Mouse (Mus musculus): ENCODE results near the gene Gm20388. TPM values are rescaled to one million over a fixed set of nuclear protein-coding genes. Genes with fewer than 3 reads are reported as not detected.
A peak's percentile ranks its signal among the peaks of the same experiment; 100 is the strongest.

The Gm20388 gene
- polyA plus RNA-seq, 1 experiment: not detected

DNA sequence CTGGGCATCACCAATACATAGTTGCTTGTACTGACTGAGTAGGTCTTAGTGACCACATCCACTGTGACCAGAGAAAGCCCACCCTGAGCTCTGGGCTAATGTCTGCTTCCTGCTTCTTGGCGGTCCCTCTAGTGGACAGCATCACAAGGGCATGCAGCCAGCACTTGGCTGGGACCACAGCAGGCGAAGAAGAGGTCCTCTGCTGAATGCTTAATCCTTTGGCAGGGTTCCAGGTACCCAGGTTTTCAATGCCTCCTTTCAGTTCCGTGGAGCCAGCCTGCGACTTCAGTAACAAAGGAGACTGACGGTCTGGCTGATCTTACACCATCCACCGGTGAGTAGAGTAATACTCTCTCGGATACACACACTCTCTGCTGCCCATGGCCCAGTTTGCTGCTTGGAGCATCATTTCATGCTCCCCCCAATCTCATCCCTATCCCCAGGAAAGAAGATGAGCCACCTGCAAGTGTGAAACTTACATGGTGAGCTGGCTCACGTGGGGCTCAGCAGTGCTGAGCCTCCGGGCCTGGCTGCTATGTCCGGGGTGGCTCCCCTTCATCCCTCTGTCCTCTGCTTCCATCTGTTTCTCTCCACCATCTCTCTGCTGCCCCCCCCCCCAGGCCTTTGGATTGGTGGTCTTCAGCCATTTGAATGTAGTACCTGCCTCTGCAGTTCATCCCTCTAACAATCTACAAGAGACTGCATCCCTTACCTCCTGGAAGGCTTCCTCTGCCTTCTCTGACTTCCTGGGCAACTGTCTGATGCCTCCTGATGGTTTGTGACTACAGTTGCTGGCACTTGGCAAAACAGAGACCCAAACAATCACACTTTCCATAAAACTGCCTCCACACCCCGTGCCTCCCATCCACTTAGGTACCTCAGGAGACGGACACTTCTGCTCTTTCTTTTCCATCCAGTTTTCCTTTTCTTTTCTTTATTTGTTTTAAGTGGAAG, 2025.0 kb downstream of the Gm20388 start:
- Histone ChIP-seq H3K4me1 (ENCODE audit: control insufficient read depth, insufficient read depth, low read length) (peaks cover 9% of the 10 kb centered on the region; the same call in 1 of the 2 replicates), H3K4me3 (ENCODE audit: insufficient read depth, low read depth, low read length) (no peak overlapping the region), H3K27ac (ENCODE audit: insufficient read depth, low read depth, low read length) (no peak overlapping the region)
- 48% methylated on average over 12 of the region's 12 CpGs for WGBS
- TF ChIP-seq POLR2A (IDR thresholded peaks at IDR 0.05; ENCODE audit: insufficient read depth, low read depth, low read length): no peak
- no peak for TF ChIP-seq CTCF (IDR thresholded peaks at IDR 0.05; ENCODE audit: insufficient read depth, low read depth, low read length)

DNA sequence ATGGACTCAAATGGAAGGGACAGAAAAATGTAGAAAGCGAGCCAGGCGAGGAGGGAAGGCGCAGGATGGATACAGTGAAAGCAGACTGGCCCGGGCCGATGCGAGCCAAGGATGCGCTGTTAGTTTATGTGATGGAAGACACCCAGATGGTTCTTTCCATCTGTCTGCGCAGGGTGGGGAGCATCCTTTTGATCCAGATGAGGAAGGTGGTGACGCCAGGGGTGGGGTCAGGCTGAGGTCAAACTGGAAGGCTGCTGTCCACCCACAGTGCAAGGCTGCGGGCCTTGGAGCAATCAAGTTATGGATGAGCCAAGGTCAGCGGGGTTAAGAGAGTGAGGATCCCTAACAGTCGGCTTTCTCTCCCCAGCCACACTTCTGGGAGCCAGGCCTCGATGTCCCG, 2025.8 kb downstream of the Gm20388 start:
- Histone ChIP-seq H3K4me3 (ENCODE audit: insufficient read depth, low read depth, low read length) (no peak overlapping the region), H3K27ac (ENCODE audit: insufficient read depth, low read depth, low read length) (no peak overlapping the region), H3K4me1 (ENCODE audit: control insufficient read depth, insufficient read depth, low read length) (peaks cover 9% of the 10 kb centered on the region; the same call in 1 of the 2 replicates)
- WGBS: 93% methylated on average over 14 of the region's 14 CpGs
- TF ChIP-seq CTCF (IDR thresholded peaks at IDR 0.05; ENCODE audit: insufficient read depth, low read depth, low read length): no peak
- TF ChIP-seq POLR2A (IDR thresholded peaks at IDR 0.05; ENCODE audit: insufficient read depth, low read depth, low read length): no peak

DNA sequence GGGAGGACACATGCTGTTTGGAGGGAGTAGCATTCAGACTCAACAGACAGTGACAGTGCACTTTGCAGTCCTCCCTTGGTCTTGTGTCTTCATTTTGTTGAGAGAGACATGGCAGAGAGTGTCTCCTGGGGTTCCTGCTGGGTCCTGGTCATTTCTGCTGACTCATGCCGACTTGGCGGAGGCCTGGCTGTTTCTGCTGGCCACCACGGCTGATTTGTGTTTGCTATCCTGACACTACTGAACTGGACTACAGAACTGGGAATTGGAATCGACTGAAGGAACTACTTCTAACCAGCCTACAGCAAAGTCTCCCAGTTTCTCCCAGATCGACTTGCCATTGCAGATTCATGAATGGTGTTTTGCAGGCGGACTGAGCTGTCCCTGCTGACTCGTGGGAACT, 2028.1 kb downstream of the Gm20388 start:
- 80% methylated on average over 7 of the region's 7 CpGs for WGBS
- H3K4me1 ChIP-seq (ENCODE audit: control insufficient read depth, insufficient read depth, low read length): peaks cover 9% of the 10 kb centered on the region; the same call in 1 of the 2 replicates
- no peak for TF ChIP-seq CTCF (IDR thresholded peaks at IDR 0.05; ENCODE audit: insufficient read depth, low read depth, low read length)
- no peak for TF ChIP-seq POLR2A (IDR thresholded peaks at IDR 0.05; ENCODE audit: insufficient read depth, low read depth, low read length)
- H3K4me3 ChIP-seq (ENCODE audit: insufficient read depth, low read depth, low read length): no peak overlapping the region
- H3K27ac ChIP-seq (ENCODE audit: insufficient read depth, low read depth, low read length): no peak overlapping the region

DNA sequence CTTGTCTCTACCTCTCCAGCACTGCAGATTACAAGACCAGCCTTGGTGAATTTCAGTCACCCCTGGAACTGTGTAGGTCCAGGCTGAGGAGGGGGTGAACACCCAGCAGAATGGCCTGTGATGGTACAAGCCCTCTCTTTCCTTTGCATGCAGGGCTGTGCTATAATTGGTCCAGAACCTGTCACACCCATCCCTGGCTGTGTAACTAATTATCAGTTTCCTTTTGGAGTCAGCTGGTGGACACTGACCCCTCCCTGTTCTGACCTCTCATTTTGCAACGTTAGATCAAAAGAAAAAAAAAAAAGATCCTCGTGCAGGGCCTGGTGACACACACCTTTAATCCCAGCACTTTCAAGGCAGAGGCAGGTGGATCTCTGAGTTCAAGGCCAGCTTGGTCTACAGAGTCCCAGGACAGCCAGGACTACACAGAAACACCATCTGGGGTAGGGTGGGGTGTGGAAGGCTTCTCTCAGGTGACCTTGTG, 2032.5 kb downstream of the Gm20388 start:
- TF ChIP-seq CTCF (IDR thresholded peaks at IDR 0.05; ENCODE audit: insufficient read depth, low read depth, low read length) (no peak), POLR2A (IDR thresholded peaks at IDR 0.05; ENCODE audit: insufficient read depth, low read depth, low read length) (no peak)
- WGBS: 42% methylated on average over 2 of the region's 2 CpGs
- no peak overlapping the region for H3K4me3 ChIP-seq (ENCODE audit: insufficient read depth, low read depth, low read length)
- H3K27ac ChIP-seq (ENCODE audit: insufficient read depth, low read depth, low read length): no peak overlapping the region
- H3K4me1 ChIP-seq (ENCODE audit: control insufficient read depth, insufficient read depth, low read length): peaks cover 12% of the 10 kb centered on the region

DNA sequence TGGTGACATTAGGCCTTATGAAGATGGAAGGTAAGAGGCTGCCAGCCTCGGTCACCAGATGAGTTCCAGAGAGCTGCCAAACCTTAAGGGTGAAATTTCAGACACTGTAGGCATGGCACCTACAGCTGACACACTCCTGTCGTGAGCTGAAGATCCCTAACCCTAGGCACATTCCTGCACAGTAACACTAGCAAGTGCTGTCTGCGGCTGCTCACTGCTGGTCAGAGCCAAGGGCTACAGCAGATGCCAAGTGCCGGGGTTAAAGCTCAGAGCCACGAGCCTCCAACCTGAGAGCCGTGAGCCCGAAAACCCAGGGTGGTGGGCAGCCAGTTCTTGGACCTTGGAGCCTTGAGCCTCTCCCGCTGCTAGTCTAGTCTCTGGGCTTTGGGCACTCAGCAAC, 2033.1 kb downstream of the Gm20388 start:
- H3K4me1 ChIP-seq (ENCODE audit: control insufficient read depth, insufficient read depth, low read length): peaks cover 18% of the 10 kb centered on the region
- WGBS: 79% methylated on average over 8 of the region's 8 CpGs

DNA sequence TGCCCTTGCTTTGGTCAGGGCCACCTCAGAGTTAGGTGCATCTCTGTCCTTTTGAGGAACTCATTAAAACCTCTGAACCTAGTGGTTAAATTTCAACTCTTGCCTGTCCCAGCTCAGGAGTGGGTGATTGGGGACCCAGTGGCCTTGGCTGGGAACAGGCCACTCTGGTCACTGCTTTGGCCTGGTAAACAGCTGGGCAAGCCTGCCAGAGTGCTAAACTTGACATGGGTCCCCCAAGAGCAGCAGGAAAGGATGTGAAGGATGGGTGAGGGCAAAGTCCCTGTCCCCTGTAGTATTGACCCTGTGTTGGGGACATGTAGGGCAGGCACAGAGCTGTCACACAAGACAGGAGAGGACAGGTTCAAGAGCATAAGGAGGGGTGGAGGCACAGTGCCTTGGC, 2034.2 kb downstream of the Gm20388 start, which contains the start of gene Car5a:
TSS of gene Car5a (minus strand) at position 74 of the 400 bp plus-strand sequence.
- no peak within 1 kb of the TSS for H3K27ac ChIP-seq (ENCODE audit: insufficient read depth, low read depth, low read length)
- no peak within 1 kb of the TSS for H3K4me3 ChIP-seq (ENCODE audit: insufficient read depth, low read depth, low read length)
- no peak for TF ChIP-seq POLR2A (IDR thresholded peaks at IDR 0.05; ENCODE audit: insufficient read depth, low read depth, low read length)
- no peak for TF ChIP-seq CTCF (IDR thresholded peaks at IDR 0.05; ENCODE audit: insufficient read depth, low read depth, low read length)
- H3K4me1 ChIP-seq (ENCODE audit: control insufficient read depth, insufficient read depth, low read length): peaks cover 21% of the 10 kb centered on the region

More for the DNA sequence above, 2033.1 kb downstream of the Gm20388 start:
- Histone ChIP-seq H3K27ac (ENCODE audit: insufficient read depth, low read depth, low read length) (no peak overlapping the region), H3K4me3 (ENCODE audit: insufficient read depth, low read depth, low read length) (no peak overlapping the region)
- no peak for TF ChIP-seq POLR2A (IDR thresholded peaks at IDR 0.05; ENCODE audit: insufficient read depth, low read depth, low read length)
- TF ChIP-seq CTCF (IDR thresholded peaks at IDR 0.05; ENCODE audit: insufficient read depth, low read depth, low read length): no peak

DNA sequence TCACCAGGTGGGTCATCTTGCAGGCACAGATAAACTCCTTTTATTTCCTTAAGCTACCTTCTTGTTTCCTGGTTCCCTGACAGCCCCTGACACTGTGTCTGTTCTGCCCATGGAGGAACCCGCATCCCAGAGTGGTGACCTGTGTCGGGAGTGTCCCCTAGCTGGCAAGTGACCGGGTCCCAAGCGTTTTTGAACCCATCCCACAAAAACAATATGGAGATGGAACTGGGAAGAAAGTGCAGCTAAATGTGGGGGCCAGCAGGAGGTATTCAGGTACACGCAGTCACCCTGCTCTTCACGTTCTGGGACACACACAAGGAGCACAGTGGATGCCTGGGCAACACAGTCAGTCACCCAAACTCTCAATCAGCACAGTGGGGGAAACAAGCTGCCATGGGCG, 2035.7 kb downstream of the Gm20388 start:
- Histone ChIP-seq H3K27ac (ENCODE audit: insufficient read depth, low read depth, low read length) (no peak overlapping the region), H3K4me3 (ENCODE audit: insufficient read depth, low read depth, low read length) (no peak overlapping the region), H3K4me1 (ENCODE audit: control insufficient read depth, insufficient read depth, low read length) (peaks cover 21% of the 10 kb centered on the region)
- 87% methylated on average over 7 of the region's 7 CpGs for WGBS
- TF ChIP-seq POLR2A (IDR thresholded peaks at IDR 0.05; ENCODE audit: insufficient read depth, low read depth, low read length) (no peak), CTCF (IDR thresholded peaks at IDR 0.05; ENCODE audit: insufficient read depth, low read depth, low read length) (no peak)

DNA sequence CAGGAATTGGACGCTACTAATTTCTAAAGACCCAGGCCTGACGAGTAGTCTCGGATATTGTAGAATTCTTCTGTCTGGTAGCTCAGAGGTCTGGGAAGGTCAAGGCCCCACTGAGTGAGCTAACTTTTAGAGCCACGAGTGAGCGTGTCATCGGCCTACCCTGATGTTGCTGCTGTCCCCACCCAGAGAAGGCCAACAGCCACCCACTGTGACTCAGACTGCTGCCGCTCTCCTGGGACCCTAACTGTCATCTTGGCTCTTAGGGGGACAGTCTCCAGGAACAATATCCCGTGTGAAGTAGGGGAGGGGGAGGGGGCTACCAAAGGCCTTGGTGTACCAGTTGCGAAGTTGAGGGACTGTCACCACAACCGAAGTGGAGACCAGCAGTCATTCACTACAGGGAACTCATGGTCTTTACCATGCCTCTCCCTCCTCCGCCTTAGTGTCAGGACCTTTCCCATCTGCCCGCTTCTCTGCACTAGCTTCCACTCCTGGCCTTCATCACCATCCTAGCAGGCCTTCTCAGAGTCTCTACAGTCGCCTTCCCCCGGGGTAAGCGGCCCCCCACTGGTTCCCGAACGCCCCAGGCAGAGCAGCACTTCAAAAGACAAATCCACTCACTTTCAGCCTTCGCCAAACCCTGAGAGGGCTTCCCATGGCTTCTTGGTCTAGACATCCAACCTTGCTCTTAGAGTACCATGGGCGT, 2036.6 kb downstream of the Gm20388 start:
- 40% methylated on average over 19 of the region's 19 CpGs for WGBS
- Histone ChIP-seq H3K4me3 (ENCODE audit: insufficient read depth, low read depth, low read length) (peak overlapping the region; percentile 28), H3K4me1 (ENCODE audit: control insufficient read depth, insufficient read depth, low read length) (peaks cover 22% of the 10 kb centered on the region), H3K27ac (ENCODE audit: insufficient read depth, low read depth, low read length) (no peak overlapping the region)
- TF ChIP-seq POLR2A (IDR thresholded peaks at IDR 0.05; ENCODE audit: insufficient read depth, low read depth, low read length) (no peak), CTCF (IDR thresholded peaks at IDR 0.05; ENCODE audit: insufficient read depth, low read depth, low read length) (no peak)

DNA sequence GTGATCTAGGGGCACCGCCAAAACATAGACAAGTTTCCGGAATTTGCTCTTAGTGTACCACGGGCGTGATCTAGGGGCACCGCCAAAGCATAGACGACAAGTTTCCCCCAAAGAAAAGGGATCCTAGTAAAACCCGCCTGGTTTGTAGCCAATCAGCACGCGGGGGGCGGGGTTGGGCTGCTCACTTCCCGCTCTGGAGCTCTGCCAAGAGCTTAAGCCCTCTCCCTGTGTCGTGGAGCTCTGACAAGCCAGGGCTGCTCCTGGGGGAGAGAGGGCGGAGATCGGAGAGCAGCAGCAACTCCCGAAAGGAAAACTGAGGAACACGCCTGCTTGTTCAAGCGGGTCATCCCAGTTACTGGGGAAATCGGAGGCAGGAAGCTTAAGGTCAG, 2037.1 kb downstream of the Gm20388 start:
- peak overlapping the region; percentile 28 for H3K4me3 ChIP-seq (ENCODE audit: insufficient read depth, low read depth, low read length)
- under 1% methylated on average over 18 of the region's 18 CpGs for WGBS
- no peak overlapping the region for H3K27ac ChIP-seq (ENCODE audit: insufficient read depth, low read depth, low read length)
- TF ChIP-seq POLR2A (IDR thresholded peaks at IDR 0.05; ENCODE audit: insufficient read depth, low read depth, low read length): no peak
- no peak for TF ChIP-seq CTCF (IDR thresholded peaks at IDR 0.05; ENCODE audit: insufficient read depth, low read depth, low read length)
- H3K4me1 ChIP-seq (ENCODE audit: control insufficient read depth, insufficient read depth, low read length): peaks cover 25% of the 10 kb centered on the region

Measured in olfactory bulb, adult 2 months (tissue).